Mouse (Mus musculus): ENCODE measurements at regions not wholly inside any gene's neighbourhood (a gene's known extent, or its start where the extent isn't known, plus 50 kb on each side); places are given as distances from the start of the nearest gene placed in this dataset.
A peak's percentile ranks its signal among the peaks of the same experiment; 100 is the strongest.

- Histone ChIP-seq H3K4me2 (no peak overlapping the region), H3K4me1 (no peaks in the 10 kb centered on the region), H3K9me3 (no peaks in the 10 kb centered on the region), H3K27me3 (no peaks in the 10 kb centered on the region), H3K4me3 (replicated peaks) (no peak overlapping the region), H3K9ac (no peak overlapping the region), H3K36me3 (replicated peaks) (no peaks in the 10 kb centered on the region), H3K27ac (no peak overlapping the region)
- 47% methylated on average over 2 of the region's 2 CpGs for WGBS
- peak; percentile 61; the same call in 1 of the 2 replicates for ATAC-seq (ENCODE audit: low FRiP score)
Observed at GRCm38 (mm10) chr3:61849317-61849716, 483.6 kb upstream of the B430305J03Rik start.

GRCm38 (mm10) chr3:61846703-61847102, 481.0 kb upstream of the B430305J03Rik start:
- Histone ChIP-seq H3K27ac (no peak overlapping the region), H3K9me3 (no peaks in the 10 kb centered on the region), H3K36me3 (replicated peaks) (no peaks in the 10 kb centered on the region), H3K27me3 (no peaks in the 10 kb centered on the region), H3K4me3 (replicated peaks) (no peak overlapping the region), H3K4me1 (no peaks in the 10 kb centered on the region), H3K4me2 (no peak overlapping the region), H3K9ac (no peak overlapping the region)
- ATAC-seq (ENCODE audit: low FRiP score), result peak; percentile 79; the same call in 1 of the 2 replicates
- WGBS, result 40% methylated on average over 3 of the region's 3 CpGs

- peak; percentile 68 for ATAC-seq (ENCODE audit: low FRiP score)
- H3K9me3 ChIP-seq, result no peaks in the 10 kb centered on the region
- no peak overlapping the region for H3K9ac ChIP-seq
- no peak overlapping the region for H3K27ac ChIP-seq
- 54% methylated on average over 3 of the region's 3 CpGs for WGBS
- no peak overlapping the region for H3K4me3 ChIP-seq (replicated peaks)
- no peaks in the 10 kb centered on the region for H3K36me3 ChIP-seq (replicated peaks)
- H3K27me3 ChIP-seq, result no peaks in the 10 kb centered on the region
- no peaks in the 10 kb centered on the region for H3K4me1 ChIP-seq
- no peak overlapping the region for H3K4me2 ChIP-seq
Observed at GRCm38 (mm10) chr3:61839355-61840009, 473.7 kb upstream of the B430305J03Rik start.

- Histone ChIP-seq H3K9ac (no peak overlapping the region), H3K27me3 (no peaks in the 10 kb centered on the region), H3K4me3 (replicated peaks) (no peak overlapping the region), H3K4me1 (no peaks in the 10 kb centered on the region), H3K9me3 (no peaks in the 10 kb centered on the region), H3K36me3 (replicated peaks) (no peaks in the 10 kb centered on the region), H3K4me2 (no peak overlapping the region), H3K27ac (no peak overlapping the region)
- no peak for ATAC-seq (ENCODE audit: low FRiP score)
Observed at GRCm38 (mm10) chr3:61816807-61817206, 451.1 kb upstream of the B430305J03Rik start.

GRCm38 (mm10) chr3:61796021-61796420, 430.3 kb upstream of the B430305J03Rik start:
- ATAC-seq (ENCODE audit: low FRiP score), result no peak
- no peak overlapping the region for H3K27ac ChIP-seq
- H3K36me3 ChIP-seq (replicated peaks), result no peaks in the 10 kb centered on the region
- no peak overlapping the region for H3K4me2 ChIP-seq
- 82% methylated on average over 2 of the region's 2 CpGs for WGBS
- no peaks in the 10 kb centered on the region for H3K4me1 ChIP-seq
- H3K9ac ChIP-seq, result no peak overlapping the region
- H3K27me3 ChIP-seq, result no peaks in the 10 kb centered on the region
- no peak overlapping the region for H3K4me3 ChIP-seq (replicated peaks)
- H3K9me3 ChIP-seq, result no peaks in the 10 kb centered on the region

GRCm38 (mm10) chr3:61790674-61791073, 424.9 kb upstream of the B430305J03Rik start:
- H3K4me1 ChIP-seq, result no peaks in the 10 kb centered on the region
- WGBS, result 84% methylated on average over 4 of the region's 4 CpGs
- no peak overlapping the region for H3K4me3 ChIP-seq (replicated peaks)
- H3K27ac ChIP-seq, result no peak overlapping the region
- no peaks in the 10 kb centered on the region for H3K9me3 ChIP-seq
- ATAC-seq (ENCODE audit: low FRiP score), result no peak
- H3K36me3 ChIP-seq (replicated peaks), result no peaks in the 10 kb centered on the region
- no peaks in the 10 kb centered on the region for H3K27me3 ChIP-seq
- no peak overlapping the region for H3K9ac ChIP-seq
- no peak overlapping the region for H3K4me2 ChIP-seq
